Mouse (Mus musculus) B cell, adult 2 months (primary cell): ENCODE data around the gene Wscd2.

Source experiments
- DNase-seq, 2 experiments: peaks; one replicate each; pipeline ENCODE4 v3.0.0; 2022

Wscd2 gene

DNA sequence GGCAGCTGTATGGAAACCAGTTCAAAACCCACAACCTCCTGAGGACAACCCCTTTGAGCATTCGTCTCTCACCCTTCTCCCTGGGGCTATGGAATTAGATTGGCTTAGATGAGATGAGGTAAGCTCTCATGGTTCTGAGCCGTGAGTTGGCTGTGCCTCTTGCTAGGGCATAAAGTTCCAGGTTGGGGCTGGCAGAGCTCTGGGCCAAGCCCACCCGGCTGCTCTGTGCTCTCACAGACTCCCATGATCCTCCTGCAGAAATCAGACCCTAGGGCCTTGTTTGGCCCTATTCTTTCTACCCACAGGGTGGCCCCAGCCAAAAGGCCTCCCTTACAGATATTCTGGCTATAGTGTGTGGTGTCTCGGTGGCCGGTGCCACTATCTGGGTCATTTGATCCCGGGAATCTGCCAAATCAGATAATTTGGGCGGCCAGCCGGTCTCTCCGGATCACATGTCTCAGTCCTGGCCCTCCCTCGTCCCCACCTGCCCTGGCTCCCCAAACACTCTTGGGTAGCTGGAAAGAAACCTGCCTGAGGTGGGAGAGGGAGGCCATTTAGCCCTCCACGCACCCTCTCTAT, 4.5 kb upstream of the Wscd2 start:
- no peak for DNase-seq

DNA sequence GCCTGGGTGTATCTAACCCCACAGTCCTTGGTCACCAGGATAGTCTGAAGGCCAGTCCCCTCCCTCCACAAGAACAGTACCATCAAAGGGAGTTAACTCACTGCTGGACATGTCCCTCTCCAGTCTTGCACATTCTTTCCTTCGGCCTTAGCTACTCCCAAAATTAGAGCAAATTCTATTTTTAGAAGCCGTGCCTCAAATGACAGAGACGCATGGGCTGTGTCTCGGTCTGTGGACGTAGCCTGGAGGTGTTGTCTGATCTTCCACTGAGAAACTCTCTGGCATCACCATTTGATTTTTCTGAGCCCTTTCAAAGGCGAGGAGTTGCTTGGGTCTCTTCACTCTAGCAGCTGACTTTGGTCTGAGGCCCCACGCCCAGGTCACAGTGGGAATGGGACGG, 2.3 kb upstream of the Wscd2 start:
- no peak for DNase-seq

DNA sequence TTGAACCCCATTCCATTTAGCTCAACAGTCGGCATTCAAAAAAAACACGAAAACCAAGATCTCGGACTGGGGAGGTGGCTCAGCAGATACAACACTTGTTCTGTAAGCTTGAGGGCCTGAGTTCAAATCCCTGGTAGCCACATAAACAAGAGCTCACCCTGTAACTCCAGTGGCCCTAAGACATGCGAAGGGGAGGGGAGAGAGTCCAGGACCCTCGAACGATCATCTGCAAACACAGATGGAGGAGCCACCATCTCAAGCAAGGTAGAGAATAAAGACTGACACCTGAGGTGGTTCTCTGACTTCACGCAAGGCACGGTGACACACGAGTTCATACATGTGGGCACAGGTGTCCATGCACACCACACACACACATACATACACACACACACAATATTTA, 516 bp upstream of the Wscd2 start:
- DNase-seq, result no peak

- DNase-seq, result no peak
Measured at GRCm38 (mm10) chr5:113490467-113491260, 531 bp downstream of the Wscd2 start.

- no peak for DNase-seq
Measured at GRCm38 (mm10) chr5:113491552-113491951, 1.4 kb downstream of the Wscd2 start.

GRCm38 (mm10) chr5:113491988-113492387, 1.9 kb downstream of the Wscd2 start:
- no peak for DNase-seq

GRCm38 (mm10) chr5:113492417-113493035, 2.4 kb downstream of the Wscd2 start:
- no peak for DNase-seq

DNA sequence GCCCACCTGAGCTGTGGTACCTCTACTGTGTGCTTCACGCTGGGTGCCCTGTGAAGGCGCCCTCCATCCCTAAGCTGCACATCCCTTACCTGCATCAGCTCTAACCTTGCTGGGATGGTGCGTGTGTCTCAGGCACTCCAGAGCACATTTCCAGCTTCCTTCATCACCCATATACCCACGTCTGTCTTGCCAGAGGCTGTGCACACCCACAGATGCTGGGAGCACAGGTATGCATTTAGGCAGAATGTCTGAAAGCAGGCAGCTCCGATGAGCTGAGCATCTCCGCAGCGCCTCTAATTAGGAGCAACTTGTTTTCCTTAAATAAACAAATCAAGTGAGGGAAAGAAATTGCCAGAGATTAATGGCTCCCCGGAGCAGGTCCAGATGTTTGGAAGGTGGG, 3.9 kb downstream of the Wscd2 start:
- DNase-seq, result no peak

DNA sequence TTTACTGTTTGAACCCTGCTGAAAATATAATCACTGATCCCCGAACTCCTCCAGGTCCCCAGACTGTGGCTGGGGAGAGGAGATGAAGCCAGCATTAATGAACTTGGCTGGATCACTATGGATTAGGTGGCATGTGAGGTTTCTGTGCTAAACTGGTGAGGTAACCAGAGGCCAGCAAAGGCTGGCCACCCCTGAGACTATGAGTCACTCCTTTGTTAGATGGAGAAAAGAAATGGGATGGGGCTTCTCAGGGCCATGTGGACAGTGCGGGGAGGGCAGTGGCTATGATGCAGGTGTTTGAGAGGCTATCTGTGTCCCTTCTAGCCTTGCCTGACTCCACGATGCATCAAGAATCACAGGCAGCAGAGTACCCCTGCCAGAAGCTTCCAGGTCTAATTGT, 6.8 kb downstream of the Wscd2 start:
- no peak for DNase-seq

GRCm38 (mm10) chr5:113499421-113499820, 9.3 kb downstream of the Wscd2 start:
- no peak for DNase-seq

DNA sequence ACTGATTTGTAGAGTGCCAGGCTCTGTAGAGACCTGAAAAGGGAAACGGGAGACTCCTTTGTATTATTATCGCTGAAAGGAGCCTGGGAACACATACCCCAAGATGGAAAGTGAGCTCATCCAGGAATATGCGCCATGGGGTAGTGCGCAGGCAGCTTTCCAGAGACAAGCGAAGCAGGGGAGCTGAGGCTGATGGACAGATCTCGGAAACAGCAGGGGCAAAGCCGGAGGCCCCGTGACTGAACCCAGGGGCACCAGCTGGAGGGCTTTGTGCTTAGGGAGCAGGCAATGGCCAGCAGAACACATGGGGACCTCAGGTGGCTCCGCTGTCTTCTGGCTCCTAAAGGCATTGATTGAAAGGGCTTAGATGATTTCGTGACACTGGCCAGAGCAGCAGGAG, 13.1 kb downstream of the Wscd2 start:
- DNase-seq, result no peak

- no peak for DNase-seq
Measured at GRCm38 (mm10) chr5:113504654-113505053, 14.5 kb downstream of the Wscd2 start.

DNA sequence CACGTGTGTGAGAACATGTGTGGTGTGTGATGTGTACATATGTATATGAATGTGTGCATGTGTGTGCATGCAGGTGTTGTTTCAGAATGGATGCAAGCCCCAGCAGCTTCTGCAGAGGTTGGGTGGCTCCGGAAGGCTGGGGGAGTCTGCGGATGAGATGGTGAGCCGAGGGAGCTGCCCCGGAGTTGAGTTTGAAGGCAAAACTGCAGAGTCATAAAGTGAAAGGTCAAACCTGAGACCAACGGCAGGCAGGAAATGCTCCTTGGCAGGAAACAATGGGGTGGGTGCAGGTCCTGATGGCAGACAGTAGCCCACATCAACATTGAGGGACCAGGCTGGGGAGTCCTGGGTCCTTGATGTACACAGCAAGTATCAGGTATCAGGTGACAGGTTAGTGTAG, 15.9 kb downstream of the Wscd2 start:
- no peak for DNase-seq

DNA sequence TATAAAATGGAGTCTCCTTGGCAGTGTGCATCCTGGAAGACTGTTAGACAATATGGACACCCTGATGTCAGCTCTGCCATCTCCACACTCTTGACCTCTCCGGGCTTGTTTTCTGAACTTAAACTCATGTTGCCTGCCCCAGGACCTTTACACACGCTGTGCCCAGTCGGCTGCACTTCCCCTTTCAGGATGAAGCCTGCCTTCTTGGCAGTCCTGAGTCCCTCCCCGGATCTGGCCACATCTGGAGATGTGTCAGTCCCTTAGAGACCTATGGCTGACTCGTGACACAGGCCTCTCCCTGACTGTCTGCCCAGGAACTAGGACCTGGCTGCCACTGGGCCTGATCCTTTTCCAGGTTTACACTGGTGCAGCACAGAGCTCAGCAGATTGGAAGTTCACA, 16.6 kb downstream of the Wscd2 start:
- DNase-seq, result no peak

GRCm38 (mm10) chr5:113509167-113509566, 19.0 kb downstream of the Wscd2 start:
- no peak for DNase-seq

- DNase-seq, result no peak
Measured at GRCm38 (mm10) chr5:113513640-113514039, 23.5 kb downstream of the Wscd2 start.

- DNase-seq, result no peak
Measured at GRCm38 (mm10) chr5:113514062-113514461, 23.9 kb downstream of the Wscd2 start.

DNA sequence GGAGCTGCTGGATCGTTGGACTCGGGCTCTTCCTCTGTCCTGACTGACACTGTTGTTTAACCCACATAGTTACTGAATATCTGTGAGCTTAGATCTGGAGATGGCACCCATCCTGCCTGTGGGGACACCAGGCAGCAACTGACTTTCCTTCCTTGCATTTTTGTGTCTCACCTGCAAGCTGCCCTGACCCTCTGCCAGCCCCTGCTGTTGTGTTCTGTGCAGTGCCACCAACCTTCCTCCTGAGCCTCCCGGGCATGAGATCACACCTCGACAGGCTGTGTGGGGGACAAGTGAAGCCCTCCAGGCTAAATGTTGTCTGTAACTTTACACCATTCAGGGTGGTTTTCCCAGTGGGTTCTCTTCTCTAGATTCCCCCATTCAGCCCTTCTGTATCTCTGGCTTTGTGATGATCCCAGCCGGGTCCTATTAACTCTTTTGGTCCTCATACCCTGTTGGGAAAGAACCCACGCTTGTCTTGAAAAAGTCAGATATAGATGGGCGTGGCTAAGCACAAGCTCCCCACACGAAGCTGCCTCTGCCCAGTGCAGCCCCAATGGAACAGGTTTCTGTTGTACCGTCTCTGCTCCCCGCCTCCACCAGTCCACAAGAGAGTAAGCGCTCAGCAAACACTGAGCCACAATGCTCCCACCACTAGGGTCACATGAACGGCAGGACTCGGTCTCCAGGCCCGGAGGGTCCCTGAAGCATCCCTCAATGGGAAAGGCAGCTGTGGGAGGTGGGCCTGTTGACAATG, 26.2 kb downstream of the Wscd2 start:
- no peak for DNase-seq

- no peak for DNase-seq
Measured at GRCm38 (mm10) chr5:113516873-113517336, 26.8 kb downstream of the Wscd2 start.

- no peak for DNase-seq
Measured at GRCm38 (mm10) chr5:113517387-113517786, 27.3 kb downstream of the Wscd2 start.

- DNase-seq, result no peak
Measured at GRCm38 (mm10) chr5:113521037-113521436, 30.9 kb downstream of the Wscd2 start.

DNA sequence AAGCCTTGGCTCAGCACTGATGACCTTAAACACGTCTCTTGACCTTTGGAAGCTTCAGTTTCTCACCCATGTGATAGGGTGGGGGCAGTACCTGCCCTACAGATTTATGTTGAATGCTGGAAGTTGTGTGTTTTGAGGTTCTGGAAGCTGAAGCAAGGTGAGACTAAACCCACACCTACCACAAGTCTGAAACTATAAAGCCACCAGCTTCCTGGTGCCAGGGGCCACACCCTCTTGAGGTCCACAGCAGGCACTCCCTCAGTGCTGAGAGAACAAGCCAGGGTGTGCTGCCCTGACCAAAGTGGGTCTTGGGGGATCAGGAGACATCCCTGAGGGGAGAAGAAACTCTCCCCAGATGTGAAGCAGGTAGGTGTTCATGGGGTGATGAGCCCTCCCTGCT, 48.7 kb downstream of the Wscd2 start:
- no peak for DNase-seq

DNA sequence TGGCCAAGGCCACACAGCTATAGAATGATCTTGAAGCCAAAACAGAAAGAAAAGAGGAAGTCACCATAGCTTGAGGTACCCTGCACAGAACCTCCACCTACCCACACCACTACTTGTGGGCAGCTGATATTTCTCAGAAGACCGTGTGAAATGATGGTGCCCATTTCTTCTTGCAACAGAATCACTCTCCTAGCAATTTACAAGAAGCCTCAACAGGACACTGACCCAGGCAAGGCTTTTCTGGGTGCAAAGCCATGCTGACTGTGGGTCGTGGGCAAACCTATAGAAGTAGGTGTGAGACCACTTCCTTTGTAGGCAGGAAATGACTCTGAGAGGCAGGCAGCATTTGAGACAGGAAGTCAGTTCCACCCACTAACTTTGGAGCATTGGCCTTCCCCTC, 49.3 kb downstream of the Wscd2 start:
- DNase-seq, result peak in 1 of 2 experiments; percentile 1
